Mouse (Mus musculus) left cerebral cortex, postnatal 36 days (tissue): ENCODE measurements around the gene Cyp4b1. TPM values are rescaled to one million over a fixed set of nuclear protein-coding genes. Genes with fewer than 3 reads are reported as not detected.
"Not testable (repeated sequence)": the region's sequence is repeated elsewhere in the genome, so short reads cannot be mapped to it uniquely, and the experiment has no call there.

Experiments used
- DNase-seq, 2 experiments: peaks; one replicate each; pipeline ENCODE4 v3.0.0; 2021 to 2022; ENCODE audit warnings: low spot score in 2 of 2, mixed read lengths in 1 of 2
- intact Hi-C: fragments of 180-260 bp; cut with DNase I; formaldehyde crosslinking; loops from one replicate; pipeline ENCODE4 v1.15.1; 2025
- total RNA-seq, 2 experiments: library from RNA; stranded (reverse); gene quantifications; 2 replicates each; pipeline ENCODE4 v1.2.3; 2021

Cyp4b1 gene
- total RNA-seq = 1 to 10 TPM; 1.7 to 1.8 TPM

DNA sequence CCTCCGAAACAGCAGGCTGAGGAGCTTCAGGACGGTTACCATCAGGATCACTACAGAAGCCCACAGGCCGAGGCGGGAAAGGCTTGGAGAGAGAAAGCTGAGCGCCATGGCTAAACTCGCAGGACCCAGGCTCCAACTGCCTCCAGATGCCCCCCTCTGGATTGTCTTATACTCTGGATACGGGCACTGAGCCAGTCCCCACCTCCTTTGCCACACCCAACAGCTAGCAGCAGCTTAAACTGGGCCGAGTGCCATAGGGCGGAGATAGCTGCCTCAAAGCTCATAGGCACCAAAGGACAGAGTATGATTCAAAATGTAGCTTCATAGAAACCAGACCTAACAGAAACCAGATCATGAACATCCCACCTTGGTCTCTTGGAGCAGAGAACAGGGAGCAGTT lies at the start of gene Cyp4b1:
Cyp4b1 (minus strand) TSS at position 144 of the 400 bp plus-strand sequence.
- intact Hi-C loops = no loop called here
- DNase-seq = no peak

DNA sequence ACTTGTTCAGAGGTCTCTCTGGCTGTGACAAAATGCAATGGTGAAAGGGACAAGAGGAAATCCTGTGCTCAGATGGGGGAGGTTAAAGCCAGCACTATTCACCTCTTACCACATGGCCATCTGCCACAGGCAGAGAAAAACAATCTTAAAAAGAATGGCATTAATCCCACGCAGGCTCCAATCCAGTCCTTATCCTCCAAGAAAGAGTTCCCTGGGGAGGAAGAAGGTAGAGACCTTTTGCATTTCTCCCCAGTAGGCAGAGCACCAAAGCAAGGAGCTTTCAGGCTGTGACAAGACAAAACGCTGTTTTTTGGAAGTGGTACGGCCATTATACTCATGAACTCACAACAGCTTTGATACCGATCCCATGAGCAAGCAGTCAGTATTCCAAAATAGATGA lies 38.8 kb upstream of the Cyp4b1 start:
- intact Hi-C loops = no loop called here
- no peak for DNase-seq

DNA sequence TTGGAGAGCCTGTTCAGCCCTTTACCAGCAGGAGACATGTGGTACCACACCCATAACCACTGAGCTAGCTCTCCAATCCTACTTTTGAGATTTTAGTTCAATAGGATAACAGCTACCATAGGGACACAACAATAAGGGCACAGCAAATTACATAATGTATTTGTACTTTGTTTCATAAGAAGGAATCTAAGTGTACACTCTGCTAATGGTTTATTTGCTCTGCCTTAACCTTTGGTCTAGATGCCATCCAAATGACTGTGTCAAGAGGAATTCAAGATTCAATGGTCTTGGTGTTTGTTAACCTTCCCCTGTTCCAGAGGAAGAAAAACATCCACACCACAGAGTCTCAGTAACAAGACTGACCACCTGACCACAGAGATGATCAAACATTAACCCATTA lies 11.7 kb upstream of the Cyp4b1 start:
- DNase-seq = no peak
- intact Hi-C loops = no loop called here

DNA sequence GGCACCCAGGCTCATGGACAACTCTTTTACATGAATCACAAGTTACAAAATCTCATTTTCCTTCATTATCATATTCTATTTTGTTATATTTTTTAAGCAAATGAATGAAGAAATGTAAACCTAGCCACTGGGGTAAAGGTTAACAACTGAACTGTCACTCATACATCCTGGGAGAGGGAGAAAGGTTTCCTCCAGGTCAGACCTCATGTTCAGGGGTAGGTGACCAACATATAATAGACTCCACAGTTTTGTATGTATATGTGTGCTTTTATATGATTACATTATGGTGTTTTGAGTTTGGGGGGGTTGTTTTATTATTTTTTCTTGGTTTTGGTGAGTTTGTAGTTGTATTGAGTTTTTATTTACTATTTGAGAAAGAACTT lies 10.3 kb upstream of the Cyp4b1 start:
- intact Hi-C loops = no loop called here

DNA sequence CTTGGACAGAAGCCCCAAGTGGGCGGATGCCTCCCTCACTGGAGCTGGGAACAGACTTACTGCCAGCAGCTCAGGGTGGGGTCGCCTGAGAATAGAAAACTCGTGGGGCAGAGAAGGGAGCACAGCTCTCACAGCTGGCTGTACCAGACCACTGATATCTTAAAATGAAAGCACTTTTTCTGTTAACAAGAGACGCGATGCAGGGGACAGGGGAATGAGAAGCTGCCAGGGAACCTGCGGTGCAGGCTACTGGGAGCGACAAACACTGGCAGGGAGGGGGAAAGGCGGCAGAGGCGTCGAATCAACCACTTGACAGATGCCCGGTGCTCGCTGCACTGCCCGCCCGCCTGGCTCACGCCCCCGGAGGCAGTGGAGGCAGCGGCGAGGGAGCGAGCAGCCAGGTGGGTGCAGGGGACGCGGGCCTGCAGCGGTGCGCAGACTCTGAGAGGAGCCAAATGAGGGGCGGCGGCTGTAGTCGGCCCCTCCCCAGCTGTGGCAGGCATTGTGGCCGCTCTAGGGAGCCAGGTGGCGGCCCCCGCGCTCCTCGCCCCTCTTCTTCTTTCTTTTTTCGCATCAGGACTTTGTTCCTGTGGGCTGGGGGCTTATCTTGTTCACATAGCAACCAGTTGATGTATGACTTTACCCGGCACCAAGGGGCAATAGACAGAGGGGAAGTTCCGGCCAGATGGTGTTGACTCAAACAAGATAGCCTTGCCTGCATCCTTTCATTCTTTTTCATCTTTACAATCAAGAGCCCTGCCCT lies 9.8 kb upstream of the Cyp4b1 start:
- peak; percentile 36 to 42 for DNase-seq
- intact Hi-C loops = no loop called here

More for the DNA sequence above, 10.3 kb upstream of the Cyp4b1 start:
- DNase-seq = no peak

DNA sequence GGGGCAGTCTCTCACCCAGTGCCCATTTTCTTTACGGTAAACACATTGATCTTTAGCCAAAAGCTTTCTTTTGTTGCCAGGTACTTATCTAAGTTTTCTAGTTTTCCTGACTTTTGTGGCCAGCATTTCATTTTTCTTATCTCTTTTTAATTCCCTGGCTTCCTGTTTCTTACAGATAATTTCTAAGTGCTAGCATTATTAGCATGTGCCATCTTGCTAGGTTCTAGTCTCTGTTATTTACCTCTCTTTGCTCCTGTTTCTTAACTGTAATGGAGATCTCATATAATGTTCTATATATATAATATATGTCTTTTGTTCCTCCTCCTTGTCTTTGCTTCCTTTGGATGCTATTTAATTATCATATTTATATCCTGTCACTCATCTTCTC lies 9.0 kb upstream of the Cyp4b1 start:
- DNase-seq, intact Hi-C loops: not testable (repeated sequence)

DNA sequence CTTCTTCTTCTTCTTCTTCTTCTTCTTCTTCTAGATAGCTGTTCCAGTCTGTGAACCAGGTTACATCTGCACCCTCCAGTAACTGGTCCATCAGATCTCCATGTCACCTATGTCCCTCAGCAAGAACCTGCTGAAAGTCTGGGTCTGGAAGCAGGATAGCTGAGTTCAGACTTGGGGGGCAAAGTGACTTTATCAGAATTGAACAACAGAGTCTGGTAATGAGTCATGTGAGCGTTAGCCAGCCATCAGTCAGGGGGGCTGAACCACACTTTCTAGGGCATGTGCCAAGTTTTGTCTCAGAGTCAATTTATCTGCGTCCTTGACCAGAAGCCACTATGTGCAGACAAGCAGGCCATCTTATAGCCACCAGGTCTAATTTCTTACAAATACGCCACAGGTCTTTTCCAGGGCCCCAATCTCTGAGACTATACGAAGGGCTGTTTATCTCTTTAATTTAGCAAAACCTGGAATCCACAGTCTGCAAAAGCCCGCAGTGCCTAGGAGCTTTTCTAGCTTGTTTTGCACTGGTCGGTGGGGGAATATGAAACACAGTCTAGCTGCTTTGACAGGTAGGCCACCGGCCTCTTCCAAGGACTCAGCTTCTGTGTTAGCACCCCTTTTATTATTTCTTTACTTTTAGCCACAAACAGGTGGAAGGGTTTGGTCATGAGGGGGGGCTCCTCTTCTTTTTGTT lies 8.5 kb upstream of the Cyp4b1 start:
- intact Hi-C loops, DNase-seq: not testable (repeated sequence)

DNA sequence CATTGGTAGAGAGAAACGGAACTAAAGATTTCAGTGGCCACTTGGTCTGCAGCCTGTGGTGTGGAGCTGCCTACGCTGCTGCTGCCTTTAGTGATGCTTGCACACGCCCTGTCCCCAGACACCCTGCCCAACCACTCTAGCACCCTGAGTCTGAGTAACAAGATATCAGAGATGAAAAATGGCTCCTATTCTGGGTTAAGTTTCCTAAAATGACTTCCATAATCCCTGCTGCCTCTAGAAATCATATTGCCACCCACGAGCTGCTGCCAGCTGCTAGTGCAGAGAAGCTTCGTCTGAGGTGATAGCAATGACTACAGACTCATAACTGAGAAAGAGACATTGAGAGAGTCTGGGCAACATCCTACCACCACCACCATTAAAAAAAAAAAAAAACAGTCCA lies 3.3 kb upstream of the Cyp4b1 start:
- DNase-seq = peak; percentile 42 to 48
- intact Hi-C loops = no loop called here

DNA sequence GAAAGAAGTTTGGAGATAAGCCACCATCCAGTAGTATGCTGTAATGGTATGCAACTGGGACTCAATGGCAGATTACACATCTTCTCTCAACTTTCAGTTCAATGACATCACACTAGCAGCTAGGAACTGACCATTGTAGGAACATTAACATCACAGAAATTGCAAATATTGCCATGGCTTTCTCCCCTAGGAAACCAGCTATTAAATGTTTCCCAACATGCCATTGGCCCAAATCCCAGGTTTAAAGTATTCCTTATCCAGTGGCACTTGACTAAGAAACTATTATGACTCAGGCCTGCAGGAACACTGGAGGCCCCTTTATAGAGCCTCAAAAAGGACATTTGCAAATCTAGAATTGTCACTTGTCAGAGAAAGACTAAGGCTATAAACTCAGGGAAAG lies 1.8 kb upstream of the Cyp4b1 start:
- intact Hi-C loops = no loop called here
- DNase-seq = no peak

DNA sequence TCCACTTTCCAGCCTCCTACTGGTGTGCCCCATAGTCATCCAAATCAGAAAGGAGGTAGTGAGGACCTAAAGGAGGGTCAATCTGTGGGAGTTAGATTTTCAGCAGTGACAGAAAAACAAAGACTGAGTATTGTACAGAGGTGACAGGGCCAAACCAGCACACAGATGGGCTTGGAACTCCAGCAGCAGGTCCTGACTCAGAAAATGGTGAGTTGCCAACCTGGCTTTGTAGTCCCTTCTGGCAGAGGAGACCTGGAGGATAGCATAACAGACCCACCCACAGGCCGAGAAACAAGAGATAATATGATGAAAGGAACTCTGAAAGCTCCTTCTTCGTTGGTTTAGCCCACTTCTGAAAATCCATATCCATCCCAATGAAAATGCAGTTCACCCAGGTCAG lies 1.2 kb upstream of the Cyp4b1 start:
- intact Hi-C loops = no loop called here
- DNase-seq = no peak

DNA sequence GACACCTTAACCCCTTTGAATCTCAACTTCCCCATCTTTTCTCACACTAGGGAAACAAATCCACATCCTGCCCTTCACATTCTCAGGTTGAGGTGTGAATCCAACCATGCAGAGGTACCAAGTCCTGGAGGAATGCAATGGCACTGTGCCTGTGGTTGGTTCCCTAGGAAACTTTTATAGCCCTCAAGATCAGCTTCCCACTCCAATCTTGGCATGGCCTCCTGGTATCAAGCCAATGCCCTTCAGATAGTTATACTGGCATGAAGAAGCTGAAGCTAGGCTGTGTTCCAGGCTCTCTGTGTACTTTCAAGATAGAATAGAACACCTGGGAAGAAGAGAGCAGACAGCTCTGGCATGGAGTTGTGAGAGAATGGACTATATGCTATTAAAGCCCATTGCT lies 2.2 kb downstream of the Cyp4b1 start:
- intact Hi-C loops = no loop called here
- DNase-seq = no peak

DNA sequence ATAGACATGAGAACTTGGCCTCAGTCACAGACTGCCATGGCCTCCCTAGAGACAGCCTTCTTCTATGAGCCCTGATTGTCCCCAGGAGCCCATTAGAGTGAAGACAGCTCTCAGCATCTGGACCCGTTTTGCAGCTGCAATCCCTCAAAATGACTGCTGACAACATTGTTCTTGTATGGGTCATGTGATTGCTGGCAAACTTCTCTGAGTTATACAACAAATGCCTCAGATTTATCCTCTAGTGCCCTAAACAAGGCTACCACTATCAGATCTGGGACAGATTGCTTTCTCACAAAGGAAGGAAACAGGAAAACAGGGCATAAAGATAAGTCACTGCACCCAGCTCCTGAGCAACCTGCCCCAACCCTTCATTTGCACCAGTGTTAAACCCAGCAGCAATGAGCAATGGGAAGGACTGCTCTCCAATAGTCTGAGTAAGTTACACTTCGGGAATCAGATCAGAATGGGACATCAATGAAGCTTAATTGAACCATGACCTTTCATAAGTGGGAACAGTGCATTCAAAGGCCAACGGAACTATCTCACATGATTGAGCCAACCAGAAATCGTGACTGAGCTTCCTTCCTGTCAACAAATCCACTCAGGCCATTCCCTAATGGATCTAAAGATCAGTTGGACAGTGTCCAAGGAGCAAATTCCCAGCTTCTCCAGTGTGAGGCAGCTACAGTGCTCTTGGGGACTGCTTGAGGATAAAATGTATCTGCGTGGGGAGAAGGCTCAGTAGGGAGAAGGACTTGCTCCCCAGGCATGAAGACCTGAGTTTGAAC lies 4.4 kb downstream of the Cyp4b1 start:
- intact Hi-C loops = no loop called here
- no peak for DNase-seq

DNA sequence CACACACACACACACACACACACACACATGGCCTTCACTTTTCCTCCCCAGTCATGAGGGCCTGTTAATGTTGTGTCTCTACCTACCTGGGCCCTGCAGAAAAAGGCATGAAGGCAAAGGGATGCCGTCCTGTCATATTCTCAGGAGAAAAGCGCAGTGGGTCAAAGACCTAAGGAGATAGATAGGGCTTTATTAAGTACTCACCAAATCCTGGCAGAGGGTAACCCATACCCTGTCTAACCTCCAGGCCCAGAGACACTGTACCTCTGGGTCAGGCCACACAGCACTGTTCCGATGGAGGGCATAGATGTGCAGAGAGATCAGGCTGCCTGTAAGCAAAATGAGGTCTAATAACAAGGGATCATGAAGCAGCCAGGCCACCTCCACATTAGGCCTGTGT lies 22.0 kb downstream of the Cyp4b1 start:
- DNase-seq, intact Hi-C loops: not testable (repeated sequence)

DNA sequence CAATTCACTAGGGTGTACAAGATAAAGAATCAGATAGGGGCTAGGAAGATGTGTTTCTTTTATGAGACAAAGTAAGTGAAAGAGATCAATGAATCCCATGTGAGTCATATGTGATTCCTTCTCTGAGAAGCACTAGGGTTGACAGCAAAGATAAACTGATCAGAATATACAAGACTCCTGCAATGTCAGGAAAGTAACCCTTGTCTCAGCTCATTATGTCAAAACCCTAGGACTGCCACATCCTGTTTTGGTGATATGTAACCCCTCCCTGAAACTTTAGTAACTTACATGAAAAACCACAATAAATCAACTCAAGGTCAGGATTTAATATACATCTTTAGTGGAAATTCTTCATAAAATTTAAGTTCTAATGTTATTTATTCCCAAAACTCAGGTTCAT lies 33.5 kb downstream of the Cyp4b1 start:
- DNase-seq = no peak
- intact Hi-C loops = no loop called here

DNA sequence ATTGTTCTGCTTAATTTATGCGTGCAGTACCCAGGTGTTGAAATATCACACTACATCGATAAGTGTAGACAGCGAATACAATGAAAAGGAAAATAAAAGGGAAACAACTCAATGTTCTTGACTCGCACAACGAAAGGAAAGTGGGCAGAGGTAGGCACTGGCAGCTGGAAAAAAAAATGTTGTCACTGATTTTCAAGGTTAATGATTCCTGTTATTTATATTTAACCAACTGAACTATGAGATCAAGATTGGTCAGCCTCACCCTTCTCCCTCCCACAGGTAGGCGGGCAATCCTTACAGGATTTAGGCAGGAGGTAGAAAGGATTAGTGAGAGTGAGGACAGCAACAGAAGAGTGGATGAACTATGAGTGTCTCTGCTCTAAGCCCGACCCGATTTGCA lies 46.9 kb downstream of the Cyp4b1 start, which contains the start of gene Cyp4a32:
Cyp4a32 (plus strand) TSS at position 359 of the 400 bp plus-strand sequence.
- DNase-seq, intact Hi-C loops: not testable (repeated sequence)

DNA sequence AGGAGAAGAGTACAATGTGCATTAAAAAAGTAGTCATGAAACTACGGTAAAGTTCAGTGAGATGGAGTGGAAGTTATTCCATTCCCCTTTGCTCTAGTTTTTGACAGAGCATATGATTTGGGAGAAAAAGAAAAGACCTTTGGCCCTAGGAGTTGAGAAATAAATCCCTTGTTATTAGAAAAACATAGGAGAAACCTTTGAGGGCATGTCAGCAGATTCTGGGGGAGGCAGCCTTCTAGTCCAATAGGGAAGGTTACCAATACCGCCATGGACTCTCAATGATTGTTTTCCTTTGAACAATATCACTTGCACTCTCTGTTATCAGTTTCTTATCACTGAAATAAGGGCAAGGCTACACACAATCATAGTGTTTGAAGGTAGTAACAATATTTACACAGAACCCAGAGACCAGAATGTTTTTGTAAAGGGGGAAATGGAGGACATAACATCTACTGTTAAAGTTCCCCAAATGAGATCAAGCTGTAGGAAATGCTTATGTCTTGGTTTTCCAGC lies 50.6 kb downstream of the Cyp4b1 start:
- intact Hi-C loops = no loop called here

DNA sequence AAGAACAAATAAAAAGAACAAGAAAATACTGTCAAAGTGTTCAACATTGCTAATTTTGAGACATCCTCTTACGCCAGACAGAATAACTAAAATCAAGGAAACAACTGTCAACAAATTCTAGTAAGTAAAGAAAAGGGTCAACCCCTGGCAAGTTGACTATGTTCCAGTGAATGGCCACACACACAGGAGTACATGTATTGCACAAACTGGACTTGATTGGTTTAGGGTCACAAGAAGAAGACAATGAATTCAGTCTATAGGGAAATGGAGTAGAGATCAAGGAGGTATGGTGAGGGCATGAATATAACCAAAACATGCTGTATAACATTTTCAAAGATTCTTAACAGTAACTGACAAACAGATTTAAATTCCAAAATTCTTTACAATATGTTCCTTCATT lies 51.2 kb downstream of the Cyp4b1 start:
- intact Hi-C loops = no loop called here
- DNase-seq = no peak

More for the DNA sequence above, 50.6 kb downstream of the Cyp4b1 start:
- DNase-seq = no peak

DNA sequence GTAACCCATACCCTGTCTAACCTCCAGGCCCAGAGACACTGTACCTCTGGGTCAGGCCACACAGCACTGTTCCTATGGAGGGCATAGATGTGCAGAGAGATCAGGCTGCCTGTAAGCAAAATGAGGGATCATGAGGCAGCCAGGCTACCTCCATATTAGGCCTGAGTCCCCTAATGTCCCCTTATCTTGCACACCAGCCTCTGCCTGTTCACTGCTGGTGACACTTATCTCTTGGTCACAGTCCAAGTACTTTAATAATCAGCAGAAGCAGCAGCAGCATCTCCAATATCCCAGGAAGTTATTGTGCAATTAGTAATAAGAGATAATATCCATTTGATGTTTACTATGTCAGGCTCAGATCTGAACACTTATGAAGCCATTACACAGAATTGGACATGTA lies 64.5 kb downstream of the Cyp4b1 start:
- DNase-seq = no peak
- intact Hi-C loops = no loop called here

DNA sequence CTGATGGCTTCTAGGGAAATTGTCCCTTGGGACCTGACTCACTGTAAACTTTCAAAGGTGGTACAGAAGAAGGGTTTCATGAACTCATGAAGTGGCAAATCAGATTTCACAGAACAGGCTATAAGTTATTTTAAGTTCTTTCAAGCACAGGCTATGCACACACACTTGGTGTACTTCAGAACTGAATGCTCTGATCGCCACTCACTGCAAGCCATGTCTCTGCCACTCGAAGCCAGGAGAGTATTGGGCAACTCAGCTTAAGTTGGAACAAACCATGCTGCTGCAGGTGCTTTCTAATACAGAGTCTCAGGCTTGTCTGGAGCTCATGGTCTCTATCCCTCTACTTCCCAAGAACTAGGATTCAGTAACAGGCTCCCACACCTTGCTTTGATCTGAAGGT lies 71.7 kb downstream of the Cyp4b1 start:
- intact Hi-C loops = no loop called here

DNA sequence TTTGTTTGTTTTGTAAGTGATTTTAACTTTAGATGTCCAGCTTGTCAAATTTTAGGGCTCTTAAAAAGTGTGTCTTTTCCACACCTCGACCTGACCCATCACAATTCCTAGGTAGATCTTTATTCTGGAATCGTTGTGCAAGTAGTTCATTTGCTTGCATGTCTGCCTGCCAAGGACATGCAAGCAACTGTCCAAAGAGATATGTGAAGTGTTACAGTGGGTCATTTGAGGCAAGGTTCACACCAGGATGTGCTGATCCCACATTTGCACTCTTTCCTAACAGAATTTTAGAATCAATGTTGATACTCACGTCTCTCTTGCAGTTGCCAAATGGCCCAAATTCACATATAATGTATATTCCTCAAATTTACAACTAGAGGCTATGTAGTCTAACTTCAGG lies 72.3 kb downstream of the Cyp4b1 start:
- no peak for DNase-seq
- intact Hi-C loops = no loop called here

More for the DNA sequence above, 71.7 kb downstream of the Cyp4b1 start:
- DNase-seq = no peak
